Comparison of ENCODE assay signal across 7 mouse cellular contexts in genomic region chr15:8568645-8569528, GRCm38 (mm10). TPM values are rescaled to one million over a fixed set of nuclear protein-coding genes. Genes with fewer than 3 reads are reported as not detected.
A peak's percentile ranks its signal among the peaks of the same experiment; 100 is the strongest.
DNase-seq lines count a peak whose midpoint lies in the region; ATAC-seq lines count a peak whose summit lies in the region.

No protein-coding gene starts in this region.

- peak overlapping the region; percentile 50; the same call in 1 of the 2 replicates for H3K27ac ChIP-seq in limb, embryonic 10.5 days
- H3K27ac ChIP-seq in midbrain, embryonic 12.5 days (replicated peaks), result no peak overlapping the region

- H3K36me3 ChIP-seq in limb, embryonic 10.5 days, result no peaks in the 10 kb centered on the region
- no peaks in the 10 kb centered on the region for H3K36me3 ChIP-seq in midbrain, embryonic 12.5 days

- no peaks in the 10 kb centered on the region for H3K9me3 ChIP-seq in limb, embryonic 10.5 days (replicated peaks)
- no peaks in the 10 kb centered on the region for H3K9me3 ChIP-seq in midbrain, embryonic 12.5 days

- DNase-seq in adrenal gland, postnatal 10 days, result peak; percentile 88
- DNase-seq in embryo, embryonic 9.5 days (ENCODE audit: extremely low spot score), result peak; percentile 80
- peak; percentile 98 for DNase-seq in heart, adult 11 months
- DNase-seq in kidney, adult 18-20 months, result peak; percentile 90
- DNase-seq in limb, embryonic 10.5 days (ENCODE audit: low spot score), result peak; percentile 86
- peak; percentile 65 for DNase-seq in skeletal muscle tissue, adult 2 months (ENCODE audit: low read depth, low spot score)

- peak overlapping the region; percentile 67 for H3K4me3 ChIP-seq in limb, embryonic 10.5 days
- peak overlapping the region; percentile 65 for H3K4me3 ChIP-seq in midbrain, embryonic 12.5 days

- ATAC-seq in midbrain, embryonic 12.5 days (ENCODE audit: low FRiP score, low read depth), result peak; percentile 93

- peaks cover 22% of the 10 kb centered on the region for H3K27me3 ChIP-seq in limb, embryonic 10.5 days (ENCODE audit: low read depth, poor library complexity, severe bottlenecking)
- peaks cover 19% of the 10 kb centered on the region for H3K27me3 ChIP-seq in midbrain, embryonic 12.5 days

- WGBS in limb, embryonic 10.5 days, result under 1% methylated on average over 61 of the region's 61 CpGs
- WGBS in midbrain, embryonic 12.5 days, result under 1% methylated on average over 60 of the region's 61 CpGs

- H3K4me2 ChIP-seq in midbrain, embryonic 12.5 days (replicated peaks), result peak overlapping the region; percentile 96

- peak overlapping the region; percentile 58 for H3K9ac ChIP-seq in midbrain, embryonic 12.5 days (replicated peaks)

- peaks cover 15% of the 10 kb centered on the region for H3K4me1 ChIP-seq in limb, embryonic 10.5 days
- peaks cover 9% of the 10 kb centered on the region; the same call in 1 of the 2 replicates for H3K4me1 ChIP-seq in midbrain, embryonic 12.5 days

RNA-seq across cellular contexts. Expression of gene Gm2310, which starts 49.1 kb away (rescaled TPM):
- not detected for total RNA-seq in adrenal gland, postnatal 10 days (2021)
- polyA plus RNA-seq in limb, embryonic 10.5 days (2016; fragmentation: Nextera tagmentation; extraction: Ambion mirVana), result not detected in 2 replicates
- polyA plus RNA-seq in midbrain, embryonic 12.5 days (2016; fragmentation: Nextera tagmentation; extraction: Ambion mirVana), result not detected in 2 replicates
